Mouse (Mus musculus): ENCODE measurements around the gene Nhs. TPM values are rescaled to one million over a fixed set of nuclear protein-coding genes. Genes with fewer than 3 reads are reported as not detected.

The Nhs gene
- total and polyA plus RNA-seq, 2 experiments from 2014 or later = 4.3 to 19.1 TPM

- DNase-seq (ENCODE audit: low spot score) (peak; percentile 25), ATAC-seq (ENCODE audit: low FRiP score) (no peak)
- Histone ChIP-seq H3K4me1 (ENCODE audit: insufficient read depth, low read length) (no peaks in the 10 kb centered on the region), H3K9ac (replicated peaks; ENCODE audit: low read length, poor library complexity, severe bottlenecking) (no peak overlapping the region), H3K27ac (ENCODE audit: low read depth, low read length) (no peak overlapping the region), H3K36me3 (ENCODE audit: insufficient read depth, low read length) (no peaks in the 10 kb centered on the region), H3K4me2 (ENCODE audit: low read depth, low read length, poor library complexity, severe bottlenecking) (no peak overlapping the region), H3K9me3 (ENCODE audit: low read length) (no peaks in the 10 kb centered on the region), H3K4me3 (ENCODE audit: low read depth, low read length) (no peak overlapping the region), H3K27me3 (ENCODE audit: insufficient read depth, low read length) (peaks cover 12% of the 10 kb centered on the region; the same call in 1 of the 2 replicates)
- 62% methylated on average over 5 of the region's 5 CpGs for WGBS
- no peak for TF ChIP-seq CTCF (IDR thresholded peaks at IDR 0.05)
Observed at GRCm38 (mm10) chrX:162113257-162113656, 46.3 kb downstream of the Nhs start.

- Histone ChIP-seq H3K9me3 (ENCODE audit: low read length) (no peaks in the 10 kb centered on the region), H3K9ac (replicated peaks; ENCODE audit: low read length, poor library complexity, severe bottlenecking) (no peak overlapping the region), H3K4me2 (ENCODE audit: low read depth, low read length, poor library complexity, severe bottlenecking) (no peak overlapping the region), H3K27ac (ENCODE audit: low read depth, low read length) (no peak overlapping the region), H3K27me3 (ENCODE audit: insufficient read depth, low read length) (no peaks in the 10 kb centered on the region; the same call in 1 of the 2 replicates), H3K4me1 (ENCODE audit: insufficient read depth, low read length) (no peaks in the 10 kb centered on the region), H3K36me3 (ENCODE audit: insufficient read depth, low read length) (no peaks in the 10 kb centered on the region), H3K4me3 (ENCODE audit: low read depth, low read length) (no peak overlapping the region)
- TF ChIP-seq CTCF (IDR thresholded peaks at IDR 0.05) = no peak
- DNase-seq (ENCODE audit: low spot score) = no peak
- 83% methylated on average over 3 of the region's 3 CpGs for WGBS
- ATAC-seq (ENCODE audit: low FRiP score) = no peak
Observed at GRCm38 (mm10) chrX:162102802-162103434, 56.6 kb downstream of the Nhs start.

- ATAC-seq (ENCODE audit: low FRiP score) = no peak
- Histone ChIP-seq H3K27me3 (ENCODE audit: insufficient read depth, low read length) (no peaks in the 10 kb centered on the region; the same call in 1 of the 2 replicates), H3K9me3 (ENCODE audit: low read length) (no peaks in the 10 kb centered on the region), H3K27ac (ENCODE audit: low read depth, low read length) (no peak overlapping the region), H3K4me1 (ENCODE audit: insufficient read depth, low read length) (no peaks in the 10 kb centered on the region), H3K36me3 (ENCODE audit: insufficient read depth, low read length) (no peaks in the 10 kb centered on the region), H3K9ac (replicated peaks; ENCODE audit: low read length, poor library complexity, severe bottlenecking) (no peak overlapping the region), H3K4me2 (ENCODE audit: low read depth, low read length, poor library complexity, severe bottlenecking) (no peak overlapping the region), H3K4me3 (ENCODE audit: low read depth, low read length) (no peak overlapping the region)
- no peak for DNase-seq (ENCODE audit: low spot score)
- TF ChIP-seq CTCF (IDR thresholded peaks at IDR 0.05) = no peak
- 44% methylated on average over 4 of the region's 4 CpGs for WGBS
Observed at GRCm38 (mm10) chrX:162098364-162098763, 61.2 kb downstream of the Nhs start.

GRCm38 (mm10) chrX:162087291-162087690 is 72.2 kb downstream of the Nhs start:
- Histone ChIP-seq H3K36me3 (ENCODE audit: insufficient read depth, low read length) (no peaks in the 10 kb centered on the region), H3K9ac (replicated peaks; ENCODE audit: low read length, poor library complexity, severe bottlenecking) (no peak overlapping the region), H3K27ac (ENCODE audit: low read depth, low read length) (no peak overlapping the region), H3K4me1 (ENCODE audit: insufficient read depth, low read length) (no peaks in the 10 kb centered on the region), H3K4me2 (ENCODE audit: low read depth, low read length, poor library complexity, severe bottlenecking) (no peak overlapping the region), H3K4me3 (ENCODE audit: low read depth, low read length) (no peak overlapping the region), H3K27me3 (ENCODE audit: insufficient read depth, low read length) (no peaks in the 10 kb centered on the region), H3K9me3 (ENCODE audit: low read length) (no peaks in the 10 kb centered on the region)
- 47% methylated on average over 4 of the region's 4 CpGs for WGBS
- DNase-seq (ENCODE audit: low spot score) (peak; percentile 80), ATAC-seq (ENCODE audit: low FRiP score) (peak; percentile 62)
- TF ChIP-seq CTCF (IDR thresholded peaks at IDR 0.05) = no peak

- 52% methylated on average over 1 of the region's 1 CpGs for WGBS
- no peak overlapping the region for H3K27ac ChIP-seq (ENCODE audit: low read depth, low read length)
- H3K9me3 ChIP-seq (ENCODE audit: low read length) = no peaks in the 10 kb centered on the region
- H3K4me1 ChIP-seq (ENCODE audit: insufficient read depth, low read length) = no peaks in the 10 kb centered on the region
- no peak overlapping the region for H3K4me3 ChIP-seq (ENCODE audit: low read depth, low read length)
- H3K36me3 ChIP-seq (ENCODE audit: insufficient read depth, low read length) = no peaks in the 10 kb centered on the region
- no peak overlapping the region for H3K4me2 ChIP-seq (ENCODE audit: low read depth, low read length, poor library complexity, severe bottlenecking)
- no peaks in the 10 kb centered on the region for H3K27me3 ChIP-seq (ENCODE audit: insufficient read depth, low read length)
- TF ChIP-seq CTCF (IDR thresholded peaks at IDR 0.05) = no peak
- no peak overlapping the region for H3K9ac ChIP-seq (replicated peaks; ENCODE audit: low read length, poor library complexity, severe bottlenecking)
- peak; percentile 62 for DNase-seq (ENCODE audit: low spot score)
- ATAC-seq (ENCODE audit: low FRiP score) = no peak
Observed at GRCm38 (mm10) chrX:162085897-162086200, 73.7 kb downstream of the Nhs start.

- no peak overlapping the region for H3K4me3 ChIP-seq (ENCODE audit: low read depth, low read length)
- no peak overlapping the region for H3K9ac ChIP-seq (replicated peaks; ENCODE audit: low read length, poor library complexity, severe bottlenecking)
- H3K27ac ChIP-seq (ENCODE audit: low read depth, low read length) = no peak overlapping the region
- no peaks in the 10 kb centered on the region for H3K4me1 ChIP-seq (ENCODE audit: insufficient read depth, low read length)
- ATAC-seq (ENCODE audit: low FRiP score) (no peak), DNase-seq (ENCODE audit: low spot score) (no peak)
- H3K9me3 ChIP-seq (ENCODE audit: low read length) = no peaks in the 10 kb centered on the region
- 85% methylated on average over 4 of the region's 4 CpGs for WGBS
- TF ChIP-seq CTCF (IDR thresholded peaks at IDR 0.05) = no peak
- H3K36me3 ChIP-seq (ENCODE audit: insufficient read depth, low read length) = no peaks in the 10 kb centered on the region
- no peak overlapping the region for H3K4me2 ChIP-seq (ENCODE audit: low read depth, low read length, poor library complexity, severe bottlenecking)
- H3K27me3 ChIP-seq (ENCODE audit: insufficient read depth, low read length) = no peaks in the 10 kb centered on the region
Observed at GRCm38 (mm10) chrX:162085062-162085896, 74.3 kb downstream of the Nhs start.
